Mouse (Mus musculus): Measurements from ENCODE around the gene Dzip1. TPM values are rescaled to one million over a fixed set of nuclear protein-coding genes. Genes with fewer than 3 reads are reported as not detected.

Gene Dzip1
- polyA plus RNA-seq, 1 experiment from 2014 or later, result 3.4 TPM

DNA sequence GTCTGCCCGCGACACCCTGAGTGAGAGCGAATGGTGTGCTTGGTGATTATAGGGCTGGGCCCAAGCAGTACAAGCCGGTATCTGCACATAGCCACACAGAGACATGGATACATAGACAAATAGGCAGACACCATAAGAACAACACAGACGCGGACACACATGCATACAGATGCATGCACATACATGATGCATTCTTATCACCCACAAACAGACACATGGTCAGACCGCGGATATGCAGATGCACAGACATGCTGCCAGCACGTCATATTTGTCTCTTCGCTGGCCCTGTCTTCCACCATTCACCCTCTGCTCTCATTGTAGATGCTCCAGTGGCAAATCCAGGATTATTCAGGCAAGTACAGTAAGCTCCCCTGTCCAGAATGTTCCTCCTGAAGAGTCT lies 78.4 kb downstream of the Dzip1 start:
- H3K4me1 ChIP-seq, result no peaks in the 10 kb centered on the region
- no peaks in the 10 kb centered on the region for H3K36me3 ChIP-seq
- no peak for ATAC-seq
- H3K27me3 ChIP-seq (replicated peaks), result peaks cover 26% of the 10 kb centered on the region
- no peak overlapping the region for H3K27ac ChIP-seq
- no peaks in the 10 kb centered on the region for H3K9me3 ChIP-seq (replicated peaks)
- no peak overlapping the region for H3K9ac ChIP-seq
- no peak overlapping the region for H3K4me3 ChIP-seq
- WGBS (ENCODE audit: insufficient replicate concordance), result 81% methylated on average over 10 of the region's 10 CpGs
- no peak overlapping the region for H3K4me2 ChIP-seq

DNA sequence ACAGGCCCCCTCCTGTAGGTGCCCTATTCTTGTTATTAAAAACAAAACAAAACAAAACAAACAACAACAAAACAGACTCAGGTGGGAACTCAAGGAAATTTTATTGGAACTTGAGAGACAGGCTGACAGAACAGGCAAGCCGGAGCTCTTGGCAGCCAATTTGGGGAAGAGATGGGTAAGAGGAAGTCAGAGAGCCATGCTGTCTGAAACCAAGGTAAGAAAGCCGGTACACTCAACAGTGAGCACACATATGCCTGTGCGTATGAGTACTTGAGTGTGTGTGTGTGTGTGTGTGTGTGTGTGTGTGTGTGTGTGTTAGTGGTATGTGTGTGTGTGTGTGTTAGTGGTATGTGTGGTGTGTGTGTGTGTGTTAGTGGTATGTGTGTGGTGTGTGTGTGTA lies 82.9 kb downstream of the Dzip1 start:
- Histone ChIP-seq H3K9me3 (replicated peaks) (no peaks in the 10 kb centered on the region), H3K4me3 (no peak overlapping the region), H3K27ac (no peak overlapping the region), H3K9ac (no peak overlapping the region), H3K27me3 (replicated peaks) (peaks cover 18% of the 10 kb centered on the region), H3K4me2 (no peak overlapping the region), H3K36me3 (no peaks in the 10 kb centered on the region), H3K4me1 (peaks cover 11% of the 10 kb centered on the region)
- 56% methylated on average over 3 of the region's 3 CpGs for WGBS (ENCODE audit: insufficient replicate concordance)
- ATAC-seq, result no peak

DNA sequence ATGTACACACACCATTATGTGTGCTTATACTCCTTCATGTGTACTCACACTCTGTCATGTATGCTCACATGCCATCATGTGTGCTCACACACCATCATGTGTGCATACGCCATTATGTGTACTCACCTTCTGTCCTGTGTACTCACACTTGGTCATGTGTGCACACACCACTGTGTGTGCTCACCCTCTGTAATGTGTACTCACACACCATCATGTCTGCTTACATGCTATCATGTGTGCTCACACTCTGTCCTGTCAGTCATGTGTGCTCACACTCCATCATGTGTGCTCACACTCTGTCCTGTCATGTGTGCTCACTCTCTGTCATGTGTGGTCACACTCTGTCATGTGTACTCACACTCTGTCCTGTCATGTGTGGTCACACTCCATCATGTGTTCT lies 85.2 kb downstream of the Dzip1 start:
- Histone ChIP-seq H3K4me2 (no peak overlapping the region), H3K27me3 (replicated peaks) (no peaks in the 10 kb centered on the region), H3K36me3 (no peaks in the 10 kb centered on the region), H3K9ac (no peak overlapping the region), H3K4me3 (no peak overlapping the region), H3K9me3 (replicated peaks) (no peaks in the 10 kb centered on the region), H3K27ac (no peak overlapping the region), H3K4me1 (peaks cover 25% of the 10 kb centered on the region)
- ATAC-seq, result no peak
- WGBS (ENCODE audit: insufficient replicate concordance), result 83% methylated on average over 1 of the region's 1 CpGs

DNA sequence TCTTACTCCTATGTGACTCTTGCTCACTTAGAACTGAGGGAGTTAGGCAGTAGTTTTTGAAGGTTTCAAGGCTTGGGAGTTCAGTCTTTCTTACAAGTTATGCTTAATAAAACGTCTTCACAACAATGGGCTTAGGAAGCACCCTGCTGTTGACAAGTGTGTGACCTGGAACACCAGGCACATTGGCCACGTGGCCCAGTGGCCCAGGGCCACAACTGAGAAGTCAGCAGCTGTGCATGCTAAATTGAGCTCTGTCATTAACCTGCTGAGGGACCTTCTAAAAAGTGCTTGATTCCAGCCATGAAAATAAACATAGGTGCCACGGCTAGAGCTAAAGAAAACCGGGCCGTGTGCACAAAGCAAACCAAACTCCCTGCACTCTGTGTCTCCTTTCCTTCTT lies 85.8 kb downstream of the Dzip1 start:
- Histone ChIP-seq H3K27ac (no peak overlapping the region), H3K9ac (no peak overlapping the region), H3K9me3 (replicated peaks) (no peaks in the 10 kb centered on the region), H3K36me3 (no peaks in the 10 kb centered on the region), H3K27me3 (replicated peaks) (no peaks in the 10 kb centered on the region), H3K4me1 (peaks cover 25% of the 10 kb centered on the region), H3K4me3 (no peak overlapping the region), H3K4me2 (no peak overlapping the region)
- no peak for ATAC-seq
- WGBS (ENCODE audit: insufficient replicate concordance), result 66% methylated on average over 5 of the region's 5 CpGs

DNA sequence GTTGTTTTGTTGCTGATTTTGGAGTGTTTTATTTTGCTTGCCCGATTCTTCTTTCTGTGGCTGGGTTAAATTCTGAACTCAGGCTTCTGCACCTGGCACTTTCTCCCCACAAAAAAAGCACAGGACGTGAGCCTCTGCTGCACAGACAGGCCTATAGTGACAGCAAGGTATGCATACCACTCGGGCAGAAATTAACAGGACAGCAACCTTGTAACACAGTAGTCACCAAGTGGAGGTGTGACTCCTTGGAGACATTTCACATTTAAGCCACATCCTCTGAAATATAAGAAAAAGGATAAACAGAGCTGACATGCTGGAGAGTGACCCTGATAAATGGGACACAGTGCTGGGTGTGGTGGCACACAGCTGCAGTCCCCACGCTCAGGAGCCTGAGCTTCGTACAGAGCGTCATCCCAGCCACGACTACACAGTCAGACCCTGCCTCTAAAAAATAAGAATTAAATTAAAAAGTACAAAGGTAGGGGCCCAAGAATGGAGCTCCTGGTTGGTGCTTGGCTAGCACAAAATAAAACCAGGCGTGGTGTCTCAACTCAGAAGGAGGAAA lies 86.6 kb downstream of the Dzip1 start:
- no peak overlapping the region for H3K27ac ChIP-seq
- no peak overlapping the region for H3K9ac ChIP-seq
- H3K4me1 ChIP-seq, result peaks cover 25% of the 10 kb centered on the region
- no peak overlapping the region for H3K4me3 ChIP-seq
- H3K36me3 ChIP-seq, result no peaks in the 10 kb centered on the region
- ATAC-seq, result no peak
- WGBS (ENCODE audit: insufficient replicate concordance), result 66% methylated on average over 8 of the region's 8 CpGs
- no peaks in the 10 kb centered on the region for H3K9me3 ChIP-seq (replicated peaks)
- H3K4me2 ChIP-seq, result no peak overlapping the region
- H3K27me3 ChIP-seq (replicated peaks), result no peaks in the 10 kb centered on the region

DNA sequence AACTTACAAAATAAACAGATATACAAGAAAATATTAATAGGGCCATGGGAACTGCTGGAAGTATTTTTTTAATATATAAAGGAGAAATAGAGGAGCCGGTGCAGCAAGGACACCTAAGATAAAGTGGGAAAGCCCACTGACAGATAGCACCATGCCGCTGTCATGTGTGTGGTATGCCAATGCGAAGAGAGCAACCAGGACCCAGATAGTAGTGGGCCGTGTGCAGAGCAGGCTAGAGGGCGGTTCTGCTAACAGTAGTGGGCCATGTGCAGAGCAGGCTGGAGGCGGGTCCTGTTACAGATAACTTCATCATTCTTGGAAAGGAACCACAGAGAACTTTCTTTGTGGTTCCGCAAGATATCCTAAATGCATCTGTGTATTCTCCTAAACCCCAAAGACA lies 88.5 kb downstream of the Dzip1 start:
- Histone ChIP-seq H3K36me3 (no peaks in the 10 kb centered on the region), H3K4me1 (peaks cover 25% of the 10 kb centered on the region), H3K9ac (no peak overlapping the region), H3K4me3 (no peak overlapping the region), H3K27me3 (replicated peaks) (no peaks in the 10 kb centered on the region), H3K4me2 (0 out of 2 replicates have a peak overlapping the region, but pooled peaks have one; percentile 6), H3K27ac (no peak overlapping the region), H3K9me3 (replicated peaks) (no peaks in the 10 kb centered on the region)
- 44% methylated on average over 7 of the region's 7 CpGs for WGBS (ENCODE audit: insufficient replicate concordance)
- ATAC-seq, result peak; percentile 94

DNA sequence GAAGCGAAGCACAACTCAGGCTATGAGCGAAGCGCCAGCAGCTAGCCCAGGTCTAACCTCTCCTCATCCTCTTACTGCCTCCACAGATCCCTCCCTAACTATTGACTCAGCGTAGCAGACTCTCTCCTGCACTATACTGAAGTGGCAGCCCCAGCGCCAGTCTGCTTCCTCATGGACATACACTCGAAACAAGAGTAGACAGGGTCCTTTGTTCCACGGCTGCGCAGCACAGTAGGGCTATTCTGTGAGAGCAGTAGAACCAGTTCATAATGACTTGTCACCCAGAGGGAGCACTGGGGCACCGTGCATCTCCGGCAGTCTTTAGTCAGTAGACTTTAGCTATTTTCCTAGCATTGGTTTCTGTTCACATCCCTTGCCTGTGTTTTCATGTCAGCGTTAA lies 89.1 kb downstream of the Dzip1 start:
- Histone ChIP-seq H3K4me1 (peaks cover 25% of the 10 kb centered on the region), H3K9me3 (replicated peaks) (no peaks in the 10 kb centered on the region), H3K27ac (no peak overlapping the region), H3K9ac (no peak overlapping the region), H3K27me3 (replicated peaks) (no peaks in the 10 kb centered on the region), H3K36me3 (no peaks in the 10 kb centered on the region), H3K4me3 (no peak overlapping the region), H3K4me2 (no peak overlapping the region)
- ATAC-seq, result no peak
- 81% methylated on average over 11 of the region's 11 CpGs for WGBS (ENCODE audit: insufficient replicate concordance)

DNA sequence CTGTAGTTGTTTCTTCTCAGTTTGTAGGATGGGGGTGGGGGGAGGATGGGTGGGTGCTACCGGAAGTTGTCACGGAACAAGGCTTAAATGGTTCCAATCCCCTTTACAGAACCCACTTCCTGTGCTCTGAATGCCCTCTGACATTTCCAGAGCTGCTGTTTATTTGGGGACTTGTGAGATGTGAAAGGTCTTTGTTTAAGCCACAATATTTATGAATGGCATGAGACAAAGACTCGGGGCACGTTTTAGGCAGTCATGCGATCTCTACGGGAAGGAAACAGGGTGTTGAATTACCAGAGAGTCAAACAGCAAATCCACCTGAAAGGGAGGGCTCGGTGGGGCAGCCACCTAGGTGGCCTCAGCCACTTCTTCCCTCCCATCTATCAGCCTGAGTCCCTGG lies 90.9 kb downstream of the Dzip1 start:
- no peak for ATAC-seq
- H3K4me1 ChIP-seq, result peaks cover 25% of the 10 kb centered on the region

DNA sequence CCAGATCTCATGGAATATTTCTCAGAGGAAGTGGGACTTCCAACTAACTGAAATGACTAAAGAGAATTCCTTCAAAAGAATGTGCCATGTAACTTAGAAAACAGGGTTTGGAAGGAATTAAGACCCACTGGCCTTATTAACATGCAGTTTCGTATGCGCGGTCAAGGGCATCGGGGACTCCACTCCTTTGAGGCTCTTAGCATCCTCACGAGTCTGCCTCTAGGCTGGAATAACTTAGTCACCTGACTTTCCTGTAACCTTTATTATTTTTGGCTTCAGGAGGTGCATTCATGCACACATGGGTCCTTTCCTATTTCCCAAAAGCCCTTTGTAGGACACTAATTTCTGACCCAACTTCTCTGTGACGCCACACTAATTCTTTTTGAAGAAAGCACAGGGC lies 92.0 kb downstream of the Dzip1 start:
- no peak overlapping the region for H3K27ac ChIP-seq
- 79% methylated on average over 6 of the region's 6 CpGs for WGBS (ENCODE audit: insufficient replicate concordance)
- H3K27me3 ChIP-seq (replicated peaks), result no peaks in the 10 kb centered on the region
- H3K9ac ChIP-seq, result no peak overlapping the region
- no peaks in the 10 kb centered on the region for H3K36me3 ChIP-seq
- no peaks in the 10 kb centered on the region for H3K9me3 ChIP-seq (replicated peaks)
- H3K4me3 ChIP-seq, result no peak overlapping the region
- no peak for ATAC-seq
- peaks cover 23% of the 10 kb centered on the region for H3K4me1 ChIP-seq
- H3K4me2 ChIP-seq, result no peak overlapping the region

More for the DNA sequence above, 90.9 kb downstream of the Dzip1 start:
- no peaks in the 10 kb centered on the region for H3K9me3 ChIP-seq (replicated peaks)
- H3K4me3 ChIP-seq, result no peak overlapping the region
- no peaks in the 10 kb centered on the region for H3K36me3 ChIP-seq
- H3K4me2 ChIP-seq, result no peak overlapping the region
- no peak overlapping the region for H3K9ac ChIP-seq
- 23% methylated on average over 7 of the region's 7 CpGs for WGBS (ENCODE audit: insufficient replicate concordance)
- H3K27ac ChIP-seq, result no peak overlapping the region
- no peaks in the 10 kb centered on the region for H3K27me3 ChIP-seq (replicated peaks)

DNA sequence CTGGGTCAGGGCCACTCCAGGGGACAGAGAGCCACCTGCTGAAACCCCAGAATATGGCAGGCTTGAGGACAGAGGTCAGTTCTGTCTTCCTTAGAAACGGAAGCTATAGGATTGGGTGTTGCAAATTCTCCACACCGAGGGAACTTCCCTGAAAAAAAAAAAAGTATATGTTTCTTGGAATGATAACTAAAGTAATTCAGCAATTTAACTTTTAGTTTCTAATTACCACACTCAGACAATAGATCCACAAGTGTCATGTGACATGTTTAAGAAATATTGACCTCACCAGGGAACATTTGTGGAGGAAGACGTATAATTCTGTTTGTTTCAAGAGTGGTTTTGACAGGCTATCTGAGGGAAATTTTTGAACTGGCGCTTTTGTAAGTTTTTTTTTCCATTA lies 93.7 kb downstream of the Dzip1 start:
- 63% methylated on average over 4 of the region's 4 CpGs for WGBS (ENCODE audit: insufficient replicate concordance)
- H3K9me3 ChIP-seq (replicated peaks), result no peaks in the 10 kb centered on the region
- no peak overlapping the region for H3K4me2 ChIP-seq
- peaks cover 9% of the 10 kb centered on the region; the same call in 1 of the 2 replicates for H3K4me1 ChIP-seq
- no peak overlapping the region for H3K4me3 ChIP-seq
- no peak overlapping the region for H3K27ac ChIP-seq
- H3K36me3 ChIP-seq, result no peaks in the 10 kb centered on the region
- H3K27me3 ChIP-seq (replicated peaks), result no peaks in the 10 kb centered on the region
- H3K9ac ChIP-seq, result no peak overlapping the region
- ATAC-seq, result no peak

DNA sequence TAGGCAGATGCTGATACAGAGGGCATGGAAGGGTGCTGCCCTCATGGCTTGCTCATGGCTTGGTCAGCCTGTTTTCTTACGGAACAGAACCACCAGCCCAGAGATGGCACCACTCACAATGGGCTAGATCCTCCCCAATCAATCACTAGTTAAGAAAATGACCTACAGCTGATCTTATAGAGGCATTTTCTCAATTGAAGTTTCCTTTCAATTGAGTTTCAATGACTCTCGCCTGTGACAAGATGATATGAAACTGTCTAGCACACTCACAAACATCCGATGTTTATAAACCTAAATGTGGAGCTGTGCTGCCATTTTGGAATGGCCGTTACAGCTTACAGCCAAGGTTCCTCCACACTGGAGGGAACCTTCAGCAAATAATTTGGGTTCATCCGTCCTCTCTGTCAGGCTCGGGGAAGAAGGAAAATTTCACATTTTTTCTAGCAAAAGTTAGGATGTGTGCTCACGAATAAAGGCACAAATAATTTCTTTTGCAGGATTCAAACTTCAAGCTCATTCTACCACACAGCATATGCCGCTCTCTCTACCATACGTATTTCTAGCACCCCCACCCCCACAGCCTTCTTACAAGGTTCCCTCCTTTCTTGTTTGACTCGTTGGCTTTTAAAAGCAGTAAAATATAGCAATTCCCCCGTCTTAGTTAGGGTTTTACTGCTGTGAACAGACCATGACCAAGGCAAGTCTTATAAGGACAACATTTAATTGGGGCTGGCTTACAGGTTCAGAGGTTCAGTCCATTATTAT lies 95.7 kb downstream of the Dzip1 start:
- Histone ChIP-seq H3K4me3 (no peak overlapping the region), H3K4me2 (no peak overlapping the region), H3K9ac (no peak overlapping the region), H3K9me3 (replicated peaks) (no peaks in the 10 kb centered on the region), H3K27me3 (replicated peaks) (no peaks in the 10 kb centered on the region), H3K4me1 (0 out of 2 replicates have a peak, but pooled peaks cover 3% of the 10 kb centered on the region), H3K36me3 (no peaks in the 10 kb centered on the region), H3K27ac (no peak overlapping the region)
- no peak for ATAC-seq
- WGBS (ENCODE audit: insufficient replicate concordance), result 73% methylated on average over 11 of the region's 11 CpGs

DNA sequence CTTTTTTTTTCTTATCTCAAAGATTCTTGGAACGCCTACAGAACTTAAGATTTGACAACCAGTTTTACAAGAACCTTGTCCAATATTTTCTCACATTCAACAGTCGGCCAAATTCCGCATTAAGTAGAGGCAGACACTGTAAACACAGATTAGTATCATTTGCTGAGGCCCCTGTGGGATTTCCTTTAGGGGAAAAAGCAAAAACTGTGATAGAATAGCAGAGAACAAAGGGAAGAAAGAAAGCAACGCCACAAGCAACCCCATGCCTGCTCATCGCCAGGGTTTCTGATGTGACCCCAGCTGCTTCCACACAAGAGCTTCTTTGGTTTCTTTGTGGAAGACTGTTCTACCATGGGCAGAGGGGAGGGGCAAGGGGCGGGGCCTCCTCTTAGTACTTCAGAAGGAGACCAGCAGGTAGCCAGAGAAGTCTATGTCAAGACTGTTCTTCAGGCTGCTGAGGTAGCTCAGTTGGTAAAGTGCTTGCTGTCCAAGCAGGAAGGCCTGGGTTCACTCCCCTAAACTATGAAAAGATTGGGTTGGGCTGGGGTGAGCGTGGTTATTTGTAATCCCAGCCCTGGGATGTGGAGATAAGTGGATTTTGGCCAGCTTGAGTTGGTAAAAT lies 97.9 kb downstream of the Dzip1 start:
- WGBS (ENCODE audit: insufficient replicate concordance), result 50% methylated on average over 7 of the region's 7 CpGs
- ATAC-seq, result no peak

More for the DNA sequence above, 97.9 kb downstream of the Dzip1 start:
- H3K27me3 ChIP-seq (replicated peaks), result no peaks in the 10 kb centered on the region
- no peak overlapping the region for H3K4me2 ChIP-seq
- H3K9ac ChIP-seq, result no peak overlapping the region
- H3K27ac ChIP-seq, result no peak overlapping the region
- no peaks in the 10 kb centered on the region for H3K9me3 ChIP-seq (replicated peaks)
- H3K4me1 ChIP-seq, result 0 out of 2 replicates have a peak, but pooled peaks cover 3% of the 10 kb centered on the region
- H3K36me3 ChIP-seq, result no peaks in the 10 kb centered on the region
- H3K4me3 ChIP-seq, result no peak overlapping the region

Data from liver, embryonic 12.5 days (tissue).